Mouse (Mus musculus): ENCODE measurements at regions not wholly inside any gene's neighbourhood (a gene's known extent, or its start where the extent isn't known, plus 50 kb on each side); places are given as distances from the start of the nearest gene placed in this dataset.

DNA sequence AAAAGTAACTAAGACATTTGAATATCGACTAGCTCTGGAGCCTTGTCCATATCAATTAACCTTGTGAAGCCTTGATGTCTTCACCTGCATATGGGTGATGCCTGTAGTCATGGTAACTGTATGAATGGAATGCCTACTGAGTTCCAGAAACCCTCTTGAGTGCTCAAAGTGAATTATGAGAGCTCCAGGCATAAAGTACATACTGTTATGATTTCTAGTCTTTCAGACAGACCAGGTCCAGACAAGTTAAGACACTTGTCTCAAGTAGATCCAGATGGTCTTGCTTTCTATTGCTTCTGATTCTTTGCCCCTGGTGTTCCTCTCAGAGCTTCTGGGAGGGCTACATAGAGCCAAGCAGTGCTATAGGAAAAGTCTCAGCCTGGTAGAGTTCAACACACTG lies 112.5 kb upstream of the Lrfn2 start:
- no peaks in the 10 kb centered on the region for H3K36me3 ChIP-seq (ENCODE audit: control insufficient read depth, insufficient read depth)
- no peak overlapping the region for H3ac ChIP-seq (ENCODE audit: control insufficient read depth, insufficient read length)
- TF ChIP-seq MYOD1 (IDR thresholded peaks at IDR 0.05; ENCODE audit: control insufficient read depth in 1 of 3, insufficient read length in 2 of 3, low read depth in 2 of 3): no peak
- TF ChIP-seq POLR2AphosphoS2 (IDR thresholded peaks at IDR 0.05; ENCODE audit: insufficient read length, low read depth): no peak
- TF ChIP-seq MYOG (IDR thresholded peaks at IDR 0.05; ENCODE audit: control insufficient read depth in 1 of 3, insufficient read depth in 1 of 3, insufficient read length in 2 of 3, low read depth in 2 of 3): no peak
- no peak for TF ChIP-seq TCF12 (IDR thresholded peaks at IDR 0.05; ENCODE audit: insufficient read depth, poor library complexity, severe bottlenecking)
- no peak for TF ChIP-seq MAX (IDR thresholded peaks at IDR 0.05; ENCODE audit: low read depth)
- no peak for TF ChIP-seq USF1 (IDR thresholded peaks at IDR 0.05; ENCODE audit: low read depth)
- no peak for TF ChIP-seq POLR2A (IDR thresholded peaks at IDR 0.05; ENCODE audit: insufficient read length, low read depth)
- TF ChIP-seq SRF (IDR thresholded peaks at IDR 0.05; ENCODE audit: control insufficient read depth, insufficient read length, low read depth): no peak
- no peak for TF ChIP-seq CEBPB (IDR thresholded peaks at IDR 0.05; ENCODE audit: insufficient read depth, poor library complexity, severe bottlenecking)
- no peak for TF ChIP-seq E2F4 (IDR thresholded peaks at IDR 0.05; ENCODE audit: insufficient read depth)
- TF ChIP-seq REST (IDR thresholded peaks at IDR 0.05; ENCODE audit: insufficient read depth, insufficient read length): no peak
- TF ChIP-seq TCF3 (IDR thresholded peaks at IDR 0.05; ENCODE audit: insufficient read length, low read depth): no peak

DNA sequence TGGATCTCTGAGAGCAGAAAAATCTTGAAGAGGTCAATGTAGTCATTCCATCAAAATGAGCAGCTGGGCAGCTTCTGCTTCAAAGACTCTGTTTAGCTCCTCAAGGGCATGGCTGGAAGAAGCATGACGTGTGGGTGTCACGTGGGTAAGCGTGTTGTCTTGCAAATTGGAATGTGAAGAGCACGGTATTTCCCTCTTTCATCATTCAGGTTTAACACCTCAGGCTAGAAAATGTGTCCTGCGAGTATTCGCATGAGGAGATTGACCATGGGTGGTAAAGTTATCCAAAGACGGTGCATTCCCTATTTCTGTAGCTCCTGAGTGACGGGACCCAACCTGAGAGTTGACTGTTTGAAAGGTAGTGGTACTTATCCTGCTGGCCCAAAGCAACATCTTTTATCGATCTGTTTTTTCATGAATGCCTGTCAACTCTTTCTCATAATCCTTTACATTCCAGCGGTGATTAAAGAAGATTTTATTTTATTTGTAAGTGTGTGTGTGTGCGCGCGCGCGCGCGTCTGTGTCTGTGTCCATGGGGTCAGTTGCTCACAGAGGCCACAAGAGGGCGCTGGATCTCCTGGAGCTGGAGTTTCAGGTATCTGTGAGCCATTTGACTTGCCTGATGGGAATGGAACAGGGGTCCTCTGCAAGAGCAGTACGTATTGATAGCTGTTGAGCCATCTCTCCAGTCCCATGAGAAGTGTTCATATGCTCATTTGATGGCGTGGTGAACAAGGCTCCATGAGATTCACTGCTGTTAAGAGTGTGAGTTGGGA lies 109.9 kb upstream of the Lrfn2 start:
- H3K27me3 ChIP-seq (ENCODE audit: control insufficient read depth, insufficient read depth, insufficient read length): no peaks in the 10 kb centered on the region
- H3ac ChIP-seq (ENCODE audit: control insufficient read depth, insufficient read length): no peak overlapping the region
- no peaks in the 10 kb centered on the region for H3K79me2 ChIP-seq (ENCODE audit: control insufficient read depth, insufficient read depth)
- no peak overlapping the region for H3K4me3 ChIP-seq
- TF ChIP-seq TCF12 (IDR thresholded peaks at IDR 0.05; ENCODE audit: insufficient read depth, poor library complexity, severe bottlenecking) (no peak), USF1 (IDR thresholded peaks at IDR 0.05; ENCODE audit: low read depth) (no peak), CEBPB (IDR thresholded peaks at IDR 0.05; ENCODE audit: insufficient read depth, poor library complexity, severe bottlenecking) (no peak), REST (IDR thresholded peaks at IDR 0.05; ENCODE audit: insufficient read depth, insufficient read length) (no peak), POLR2AphosphoS2 (IDR thresholded peaks at IDR 0.05; ENCODE audit: insufficient read length, low read depth) (no peak), MYOD1 (IDR thresholded peaks at IDR 0.05; ENCODE audit: control insufficient read depth in 1 of 3, insufficient read length in 2 of 3, low read depth in 2 of 3) (no peak), MYOG (IDR thresholded peaks at IDR 0.05; ENCODE audit: control insufficient read depth in 1 of 3, insufficient read depth in 1 of 3, insufficient read length in 2 of 3, low read depth in 2 of 3) (no peak), MAX (IDR thresholded peaks at IDR 0.05; ENCODE audit: low read depth) (no peak), POLR2A (IDR thresholded peaks at IDR 0.05; ENCODE audit: insufficient read length, low read depth) (no peak), SRF (IDR thresholded peaks at IDR 0.05; ENCODE audit: control insufficient read depth, insufficient read length, low read depth) (no peak), E2F4 (IDR thresholded peaks at IDR 0.05; ENCODE audit: insufficient read depth) (no peak), TCF3 (IDR thresholded peaks at IDR 0.05; ENCODE audit: insufficient read length, low read depth) (no peak)
- no peaks in the 10 kb centered on the region for H3K36me3 ChIP-seq (ENCODE audit: control insufficient read depth, insufficient read depth)
- no peak overlapping the region for H3K4me2 ChIP-seq (ENCODE audit: low read depth)

More for the DNA sequence above, 112.5 kb upstream of the Lrfn2 start:
- no peaks in the 10 kb centered on the region for H3K27me3 ChIP-seq (ENCODE audit: control insufficient read depth, insufficient read depth, insufficient read length)
- no peak overlapping the region for H3K4me2 ChIP-seq (ENCODE audit: low read depth)
- no peaks in the 10 kb centered on the region for H3K79me2 ChIP-seq (ENCODE audit: control insufficient read depth, insufficient read depth)
- H3K4me3 ChIP-seq: no peak overlapping the region

- H3K36me3 ChIP-seq (ENCODE audit: control insufficient read depth, insufficient read depth): no peaks in the 10 kb centered on the region
- H3K4me3 ChIP-seq: no peak overlapping the region
- no peak overlapping the region for H3ac ChIP-seq (ENCODE audit: control insufficient read depth, insufficient read length)
- H3K27me3 ChIP-seq (ENCODE audit: control insufficient read depth, insufficient read depth, insufficient read length): no peaks in the 10 kb centered on the region
- no peak overlapping the region for H3K4me2 ChIP-seq (ENCODE audit: low read depth)
- TF ChIP-seq TCF3 (IDR thresholded peaks at IDR 0.05; ENCODE audit: insufficient read length, low read depth) (no peak), POLR2A (IDR thresholded peaks at IDR 0.05; ENCODE audit: insufficient read length, low read depth) (no peak), USF1 (IDR thresholded peaks at IDR 0.05; ENCODE audit: low read depth) (no peak)
- H3K79me2 ChIP-seq (ENCODE audit: control insufficient read depth, insufficient read depth): no peaks in the 10 kb centered on the region
These were observed 108.3 kb upstream of the Lrfn2 start for GRCm38 (mm10) chr17:48823921-48824320.

GRCm38 (mm10) chr17:48825212-48825913 lies 106.8 kb upstream of the Lrfn2 start:
- TF ChIP-seq POLR2A (IDR thresholded peaks at IDR 0.05; ENCODE audit: insufficient read length, low read depth) (no peak), MYOG (IDR thresholded peaks at IDR 0.05; ENCODE audit: control insufficient read depth in 1 of 3, insufficient read depth in 1 of 3, insufficient read length in 2 of 3, low read depth in 2 of 3) (no peak), CEBPB (IDR thresholded peaks at IDR 0.05; ENCODE audit: insufficient read depth, poor library complexity, severe bottlenecking) (no peak), POLR2AphosphoS2 (IDR thresholded peaks at IDR 0.05; ENCODE audit: insufficient read length, low read depth) (no peak), REST (IDR thresholded peaks at IDR 0.05; ENCODE audit: insufficient read depth, insufficient read length) (no peak), SRF (IDR thresholded peaks at IDR 0.05; ENCODE audit: control insufficient read depth, insufficient read length, low read depth) (no peak), USF1 (IDR thresholded peaks at IDR 0.05; ENCODE audit: low read depth) (no peak), E2F4 (IDR thresholded peaks at IDR 0.05; ENCODE audit: insufficient read depth) (no peak), MYOD1 (IDR thresholded peaks at IDR 0.05; ENCODE audit: control insufficient read depth in 1 of 3, insufficient read length in 2 of 3, low read depth in 2 of 3) (no peak)
- H3K4me2 ChIP-seq (ENCODE audit: low read depth): no peak overlapping the region
- H3K79me2 ChIP-seq (ENCODE audit: control insufficient read depth, insufficient read depth): no peaks in the 10 kb centered on the region
- H3K36me3 ChIP-seq (ENCODE audit: control insufficient read depth, insufficient read depth): no peaks in the 10 kb centered on the region
- H3K4me3 ChIP-seq: no peak overlapping the region
- no peaks in the 10 kb centered on the region for H3K27me3 ChIP-seq (ENCODE audit: control insufficient read depth, insufficient read depth, insufficient read length)
- H3ac ChIP-seq (ENCODE audit: control insufficient read depth, insufficient read length): no peak overlapping the region
